Mouse (Mus musculus) bone marrow, adult 2 months (tissue): Measurements from ENCODE around the gene Hils1.

Experiments used
- CTCF ChIP-seq: fragments of 200-500 bp; IDR thresholded peaks from 2 replicates; pipeline ENCODE4 v1.5.1; 2011; ENCODE audit warnings: low read length, control low read depth; ENCODE audit not compliant: control insufficient read depth, insufficient read depth
- POLR2A ChIP-seq: fragments of 200-500 bp; IDR thresholded peaks from 2 replicates; pipeline ENCODE4 v1.6.1; 2011; ENCODE audit warnings: low read depth, mild to moderate bottlenecking, control low read depth, low read length, borderline replicate concordance; ENCODE audit not compliant: control insufficient read depth

DNA sequence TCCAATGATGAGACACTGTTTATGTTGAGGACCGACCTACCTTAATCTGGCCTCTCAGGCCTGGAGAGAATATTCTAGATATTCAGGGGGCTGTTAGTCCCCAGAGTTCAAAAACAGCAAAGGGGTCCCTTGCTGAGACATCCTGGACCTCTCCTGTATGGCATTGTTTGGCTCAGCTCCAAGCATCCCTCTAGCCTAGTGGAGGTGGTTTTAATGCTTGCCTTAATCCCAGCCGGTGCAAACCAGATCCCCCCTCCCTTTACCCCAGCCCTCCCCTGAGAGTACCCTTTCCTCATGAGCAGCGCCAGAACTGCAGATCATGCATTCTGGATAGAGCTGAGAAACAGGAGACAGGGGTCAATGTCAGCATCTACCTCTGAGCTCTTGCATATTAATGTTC, 45.1 kb downstream of the Hils1 start:
- no peak for TF ChIP-seq POLR2A
- no peak for TF ChIP-seq CTCF
